Mouse (Mus musculus) thymus, postnatal 25 days (tissue): ENCODE data around the gene Scd4.

Experiments used
- DNase-seq: peaks from one replicate; pipeline ENCODE4 v3.0.0; 2022

Gene Scd4

DNA sequence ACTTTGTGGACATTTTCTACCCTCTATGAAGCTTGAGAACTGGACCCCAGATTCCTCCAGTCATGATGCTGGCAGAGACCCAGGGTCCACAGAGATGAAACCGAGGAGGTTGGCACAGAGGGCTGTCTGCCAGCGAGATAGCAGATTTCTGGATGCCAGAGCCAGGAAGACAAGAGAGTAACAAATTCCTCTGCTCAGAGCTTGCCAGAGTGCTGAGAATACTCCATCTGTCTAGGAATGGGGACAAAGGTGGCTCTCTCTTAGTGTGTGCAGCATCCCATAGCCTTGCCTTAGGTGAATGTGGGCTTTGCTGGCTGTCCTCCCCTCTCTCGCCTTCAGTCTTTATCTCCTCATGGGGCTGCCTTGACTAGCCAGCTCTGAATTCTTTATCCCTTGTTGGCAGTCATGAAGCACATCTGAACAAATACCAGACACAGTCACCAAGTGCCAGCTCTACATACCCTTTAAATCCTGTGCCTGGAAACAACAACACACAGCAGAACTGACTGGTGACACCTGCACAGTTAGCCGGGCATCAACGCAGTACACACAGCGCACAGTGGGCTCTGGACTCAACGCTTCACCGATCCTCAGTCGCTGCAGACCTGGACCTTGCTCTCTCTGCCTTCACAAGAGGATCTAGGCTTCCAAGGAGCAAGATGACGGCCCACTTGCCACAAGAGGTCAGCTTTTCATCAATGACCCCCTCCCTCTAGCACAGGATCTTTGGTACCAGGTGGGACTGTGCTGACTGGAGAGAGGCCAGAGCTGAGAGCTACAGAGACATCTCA lies at the start of gene Scd4:
TSS of gene Scd4 (plus strand) at position 260 of the 791 bp plus-strand sequence.
- no peak for DNase-seq

DNA sequence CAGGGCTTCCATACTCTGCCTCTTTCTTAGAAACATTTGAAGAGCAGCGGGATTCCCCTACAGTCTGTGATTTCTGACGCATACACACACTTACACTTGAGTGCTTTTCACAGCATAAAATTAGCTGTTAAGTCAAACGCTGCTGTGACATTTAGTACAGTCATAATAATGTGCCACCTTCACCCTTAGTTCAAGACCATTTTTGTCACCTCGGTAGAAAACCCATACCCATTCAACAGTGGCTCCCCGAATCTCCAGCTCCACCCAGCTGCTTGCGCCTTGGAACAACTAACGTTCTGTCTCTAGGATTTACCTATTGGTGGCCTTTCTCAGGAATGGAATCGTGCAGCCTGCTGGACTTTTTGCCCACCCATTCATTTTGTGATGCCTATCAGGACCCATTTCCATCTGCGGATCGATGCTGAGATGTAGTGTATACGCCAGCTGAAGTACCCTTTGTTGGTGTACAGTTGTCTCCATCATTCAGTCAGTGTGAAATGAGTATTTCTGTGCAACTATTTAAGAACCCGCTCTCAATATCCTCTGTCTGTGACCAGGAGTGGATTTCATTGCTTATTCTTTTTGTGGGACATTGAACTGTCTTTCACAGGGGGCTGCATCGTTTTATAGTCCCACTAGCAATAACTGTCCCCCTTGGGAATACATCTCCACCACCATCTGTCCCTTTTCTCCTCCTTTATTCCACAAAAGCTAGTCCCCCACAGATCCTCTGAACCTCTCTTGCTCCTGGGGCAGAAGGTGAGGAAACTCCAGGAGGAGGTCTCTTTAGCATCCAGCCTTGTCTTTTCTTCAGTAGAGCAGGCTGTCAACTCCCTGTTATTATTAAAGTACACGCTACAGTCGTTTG lies 49.5 kb upstream of the Scd4 start:
- peak; percentile 32 for DNase-seq

DNA sequence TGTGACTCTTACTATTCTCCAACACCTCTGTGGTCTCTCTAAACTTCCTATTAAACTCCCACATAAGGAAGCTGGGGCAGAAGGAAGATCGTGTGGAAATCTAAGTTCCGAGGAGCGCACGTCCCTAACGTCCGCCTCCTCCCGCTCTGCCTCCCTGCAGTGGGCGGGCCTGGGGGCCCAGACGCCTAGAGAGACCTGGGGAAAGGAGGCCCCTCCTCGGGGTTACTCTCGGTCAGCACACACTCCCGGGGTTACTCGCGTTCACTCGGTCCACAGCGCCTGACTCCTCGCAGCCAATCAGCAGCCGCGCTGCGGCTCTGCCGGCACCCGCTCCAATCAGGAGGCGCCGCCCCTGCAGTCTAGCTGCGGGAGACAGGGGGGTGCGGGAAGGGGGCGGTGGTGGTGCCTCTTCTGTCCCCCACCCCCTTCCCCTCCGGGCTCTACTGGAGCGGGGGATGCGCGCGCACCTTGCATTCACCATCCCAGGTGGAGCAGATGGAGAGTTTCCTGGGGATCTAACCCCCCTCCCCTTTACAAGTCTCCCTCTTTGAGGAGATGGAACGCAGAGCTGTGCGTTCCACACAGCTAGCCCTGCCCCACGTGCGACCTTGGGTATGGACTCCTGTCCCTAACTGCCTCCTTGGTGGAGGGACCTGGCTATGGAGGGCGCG lies 48.7 kb upstream of the Scd4 start:
- peak; percentile 94 for DNase-seq

DNA sequence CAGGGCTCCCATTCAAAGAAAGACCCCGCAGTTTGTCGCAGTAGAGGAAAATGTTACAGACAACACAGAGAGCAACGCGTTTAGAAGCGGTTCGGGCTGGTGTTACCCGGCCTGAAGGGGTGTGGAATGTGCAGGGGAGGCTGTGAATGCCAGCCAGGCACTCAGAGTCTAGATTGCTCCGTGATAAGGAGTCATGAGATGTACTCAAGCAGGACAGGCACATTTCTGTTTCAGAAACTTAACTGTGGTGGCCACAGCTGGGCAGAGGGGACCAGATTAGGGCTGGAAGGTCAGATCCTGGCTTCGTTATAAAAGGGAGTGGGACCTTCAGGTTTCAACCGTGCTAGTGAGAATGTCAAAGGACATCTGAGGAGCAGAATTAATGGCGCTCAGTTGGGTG lies 48.2 kb upstream of the Scd4 start:
- DNase-seq = no peak

DNA sequence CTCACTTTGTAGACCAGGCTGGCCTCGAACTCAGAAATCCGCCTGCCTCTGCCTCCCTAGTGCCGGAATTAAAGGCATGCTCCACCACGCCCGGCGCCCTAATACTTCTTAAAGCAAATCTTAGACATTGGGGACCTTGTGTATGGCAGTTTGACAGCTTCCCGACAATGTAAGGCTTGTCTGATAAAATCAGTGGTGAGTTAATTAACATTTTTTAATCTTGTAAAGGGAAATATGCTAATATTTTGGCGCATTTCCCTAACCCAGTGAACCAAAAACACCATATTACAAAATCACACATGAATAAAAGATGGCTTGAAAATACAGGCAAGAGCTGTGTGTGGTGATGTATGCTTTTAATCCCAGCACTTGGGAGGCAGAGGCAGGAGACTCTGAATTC lies 47.3 kb upstream of the Scd4 start:
- DNase-seq = no peak

DNA sequence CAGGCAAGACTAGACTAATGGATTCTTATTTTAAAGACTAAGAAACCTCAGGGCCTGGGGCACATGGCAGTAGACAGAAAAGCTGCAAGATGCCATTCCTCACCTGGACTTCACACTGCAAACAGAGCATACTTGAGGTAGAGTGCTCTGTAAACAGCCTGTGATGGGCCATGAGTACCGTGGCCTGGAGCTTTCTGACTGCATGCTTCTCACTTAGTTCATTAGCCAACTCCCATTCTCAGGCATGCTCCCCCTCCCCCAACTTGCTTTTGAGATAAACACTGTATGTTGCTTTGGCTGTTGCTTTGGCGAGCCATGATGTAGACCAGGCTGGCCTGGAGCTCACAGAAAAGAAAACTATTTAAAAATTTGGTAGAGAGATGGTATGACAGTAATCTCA lies 46.8 kb upstream of the Scd4 start:
- DNase-seq = no peak

DNA sequence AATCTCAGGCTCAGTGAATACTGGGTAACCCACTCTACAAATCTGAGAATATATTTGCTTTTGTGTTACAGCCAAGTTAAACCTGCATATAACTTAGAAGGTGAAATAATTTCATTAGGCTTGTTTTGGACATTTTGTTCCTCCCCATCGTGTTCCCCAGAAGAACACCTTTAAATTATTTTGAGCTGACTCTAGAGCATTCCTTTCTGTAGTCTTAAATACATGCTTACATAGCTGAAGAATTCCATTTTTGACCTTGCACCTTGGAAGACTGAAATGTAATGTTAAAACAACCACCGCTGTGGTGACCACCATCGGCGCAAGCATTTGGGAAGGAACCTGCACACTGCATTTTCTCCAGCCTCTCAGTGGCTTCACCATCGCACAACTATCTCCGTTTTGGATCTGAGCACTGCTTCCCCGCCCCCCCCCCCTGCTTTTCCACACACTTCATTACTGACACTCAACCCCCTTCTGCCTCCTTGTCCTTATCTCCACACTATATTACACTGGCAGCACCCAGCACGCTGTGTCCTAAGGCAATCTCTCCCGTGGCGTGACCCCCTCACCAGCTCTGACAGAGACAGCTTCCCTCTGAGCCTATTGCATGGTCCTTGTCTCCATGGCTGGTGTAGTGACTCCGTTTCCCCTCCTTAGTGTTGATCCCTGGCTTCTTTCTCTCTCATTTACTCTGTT lies 45.3 kb upstream of the Scd4 start:
- DNase-seq = no peak

DNA sequence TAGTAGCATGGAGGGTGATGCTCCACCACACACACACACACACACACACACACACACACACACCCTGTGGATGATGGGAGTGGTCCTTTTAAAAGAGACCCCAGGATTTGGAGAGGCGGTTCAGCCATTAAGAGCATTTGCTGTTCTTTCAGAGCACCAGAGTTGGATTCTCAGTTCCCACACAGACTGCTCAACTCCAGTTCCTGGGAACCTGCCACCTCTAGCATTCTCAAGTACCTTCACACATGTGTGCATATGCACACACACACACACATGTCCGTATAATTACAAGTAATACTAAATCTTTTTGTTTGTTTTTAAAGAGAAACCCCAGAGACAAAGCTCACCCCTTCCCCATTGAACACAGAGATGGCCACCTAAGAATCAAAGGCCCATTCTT lies 40.8 kb upstream of the Scd4 start:
- DNase-seq = no peak

DNA sequence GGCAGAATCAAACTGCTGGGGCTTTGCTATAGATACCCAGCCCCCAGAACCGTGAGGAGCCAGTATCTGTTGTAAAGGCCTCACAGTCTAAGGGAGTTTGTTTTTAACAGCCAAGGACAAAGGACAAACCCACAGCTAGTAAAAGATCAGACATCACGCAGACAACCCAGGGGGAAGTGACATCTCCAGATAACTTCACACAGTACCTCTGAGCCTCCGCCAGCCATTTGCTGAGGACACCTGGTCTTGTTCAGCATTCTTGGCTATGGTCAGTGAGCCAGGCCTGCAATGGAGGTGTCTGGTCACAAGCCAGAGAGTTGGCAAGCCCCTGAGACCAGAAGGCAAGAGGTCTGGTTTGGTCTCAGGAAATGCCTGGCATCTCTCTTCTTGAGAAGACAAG lies 40.4 kb upstream of the Scd4 start:
- peak; percentile 33 for DNase-seq

DNA sequence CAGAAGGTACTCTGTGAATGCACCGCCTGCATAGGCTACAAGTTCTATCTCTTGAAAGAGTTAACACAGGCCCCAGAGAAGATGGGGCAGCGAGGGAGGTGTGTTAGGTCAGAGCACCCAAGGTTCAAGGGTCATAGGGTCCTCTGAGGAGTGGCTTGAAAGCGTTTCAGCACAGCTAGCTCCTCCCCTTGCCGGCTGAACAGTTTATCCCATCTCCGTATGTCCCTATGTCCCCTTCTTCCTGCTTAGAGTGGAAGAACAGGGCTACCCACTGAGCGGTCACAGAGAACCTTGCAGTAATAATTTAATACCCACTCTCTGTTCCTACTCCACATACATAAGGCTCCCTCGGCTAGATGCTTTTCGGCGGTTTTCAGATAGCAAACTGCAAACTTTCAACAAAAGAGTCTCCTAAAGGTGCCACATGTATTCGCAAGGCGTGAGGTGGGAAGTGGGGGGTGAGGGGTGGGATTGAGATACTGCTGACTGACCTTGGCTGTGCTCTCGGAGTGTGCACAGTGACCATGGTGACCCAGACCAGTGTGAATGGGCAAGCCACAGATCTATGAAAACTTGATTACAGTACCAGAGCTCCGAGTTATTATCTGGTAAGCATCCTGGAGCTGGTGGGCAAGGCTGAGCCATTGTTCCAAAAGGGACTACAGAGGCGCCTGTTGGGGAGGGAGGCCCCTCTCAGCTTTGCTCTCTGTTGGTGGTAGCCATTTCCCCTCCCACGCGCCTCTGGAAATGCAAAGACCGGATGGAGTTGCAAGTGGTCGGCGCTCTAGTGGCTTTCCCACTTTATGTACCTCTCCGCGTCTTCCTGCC lies 39.7 kb upstream of the Scd4 start, which contains the start of gene Scd2:
TSS of gene Scd2 (plus strand) at position 734 of the 828 bp plus-strand sequence.
- peak; percentile 35 for DNase-seq

DNA sequence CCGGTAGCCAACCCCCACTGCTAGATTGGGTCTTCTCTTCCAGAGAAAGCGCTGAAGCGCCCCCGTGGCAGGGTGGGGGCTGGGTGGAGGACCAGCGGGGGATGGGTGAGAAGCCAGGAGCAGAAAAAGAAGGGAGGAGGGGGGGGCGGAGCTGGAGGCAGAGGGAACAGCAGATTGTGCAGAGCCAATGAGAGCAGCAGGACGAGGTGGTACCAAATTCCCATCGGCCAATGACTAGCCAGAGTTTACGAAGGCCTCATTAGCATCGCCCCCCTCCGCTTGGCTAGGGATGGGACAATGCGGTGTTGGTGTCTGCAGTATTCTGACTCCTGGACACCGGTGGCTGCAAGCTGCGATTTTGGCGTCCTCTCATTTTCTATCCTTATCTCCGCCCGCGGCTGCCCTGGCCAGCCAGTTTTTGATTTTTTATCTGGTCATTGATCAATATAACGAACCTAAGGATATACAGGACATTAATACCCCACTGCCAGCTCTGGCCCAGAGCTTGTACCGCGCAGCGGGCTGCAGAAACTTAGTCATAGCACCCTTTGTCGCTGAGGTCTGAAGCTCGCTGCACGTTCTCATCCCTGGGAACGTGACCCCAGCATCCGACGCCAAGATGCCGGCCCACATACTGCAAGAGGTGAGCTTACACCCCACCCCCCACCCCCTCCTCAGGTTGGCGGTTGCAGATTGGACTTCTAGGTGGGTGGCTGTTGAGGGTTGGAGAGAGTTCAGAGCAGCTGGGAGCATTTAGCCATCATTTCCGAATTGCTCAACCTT lies 38.9 kb upstream of the Scd4 start:
- peak; percentile 84 for DNase-seq

DNA sequence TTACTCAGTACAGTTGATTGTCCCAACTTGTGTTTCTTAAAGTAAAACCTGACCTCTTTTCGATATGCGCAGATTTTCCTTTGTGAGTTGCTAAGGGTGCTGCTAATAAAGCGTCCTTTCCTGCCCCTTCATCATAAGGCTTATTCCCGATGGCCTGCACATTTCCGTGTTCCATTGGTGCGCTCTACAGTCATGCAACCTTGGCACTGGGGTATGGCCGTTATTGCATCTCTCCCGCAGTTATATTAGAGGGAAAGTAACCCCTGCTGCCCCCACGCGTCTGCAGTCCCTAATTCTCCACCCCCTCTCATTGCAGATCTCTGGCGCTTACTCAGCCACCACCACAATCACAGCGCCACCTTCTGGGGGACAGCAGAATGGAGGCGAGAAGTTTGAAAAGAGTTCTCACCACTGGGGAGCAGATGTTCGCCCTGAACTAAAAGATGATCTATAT lies 38.3 kb upstream of the Scd4 start:
- peak; percentile 96 for DNase-seq

DNA sequence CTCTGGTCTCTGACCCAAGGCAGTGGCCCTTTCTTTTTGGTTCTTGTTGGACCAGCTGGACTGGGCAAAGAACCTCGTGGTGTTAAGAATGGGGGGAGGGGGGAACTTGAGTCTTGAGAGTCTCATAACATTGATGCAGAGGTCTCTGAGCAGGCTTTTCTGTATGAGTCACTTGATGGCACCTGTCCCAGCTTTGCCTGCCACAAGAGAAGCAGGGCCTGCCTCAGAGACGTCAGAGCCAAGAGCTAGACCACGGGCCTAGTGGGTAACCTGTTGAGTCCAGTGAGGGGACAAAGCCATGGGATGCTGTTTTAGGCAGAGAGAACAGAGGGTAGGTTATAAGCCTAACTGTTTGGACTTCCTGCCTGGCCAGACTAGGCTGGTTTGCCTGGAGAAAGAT lies 37.6 kb upstream of the Scd4 start:
- DNase-seq = no peak

DNA sequence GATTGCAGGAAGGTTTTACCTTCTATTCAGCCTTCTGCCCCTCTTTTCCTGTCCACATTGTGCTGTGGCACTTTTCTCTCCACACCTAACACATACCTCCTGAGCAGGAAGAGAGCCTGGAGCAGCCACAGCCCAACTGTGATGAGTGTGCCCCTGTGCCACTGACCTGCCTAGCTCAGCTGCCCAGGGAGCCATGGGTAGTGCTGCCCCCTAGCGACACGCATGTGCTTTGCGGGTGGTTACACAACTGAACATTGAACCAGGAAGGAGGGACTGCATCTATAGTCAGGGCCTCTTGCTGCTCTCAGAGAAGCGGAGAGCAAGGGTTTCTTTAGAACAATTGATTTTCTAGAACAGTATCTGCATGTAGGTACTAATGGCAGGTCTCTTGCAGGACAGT lies 37.2 kb upstream of the Scd4 start:
- peak; percentile 94 for DNase-seq

DNA sequence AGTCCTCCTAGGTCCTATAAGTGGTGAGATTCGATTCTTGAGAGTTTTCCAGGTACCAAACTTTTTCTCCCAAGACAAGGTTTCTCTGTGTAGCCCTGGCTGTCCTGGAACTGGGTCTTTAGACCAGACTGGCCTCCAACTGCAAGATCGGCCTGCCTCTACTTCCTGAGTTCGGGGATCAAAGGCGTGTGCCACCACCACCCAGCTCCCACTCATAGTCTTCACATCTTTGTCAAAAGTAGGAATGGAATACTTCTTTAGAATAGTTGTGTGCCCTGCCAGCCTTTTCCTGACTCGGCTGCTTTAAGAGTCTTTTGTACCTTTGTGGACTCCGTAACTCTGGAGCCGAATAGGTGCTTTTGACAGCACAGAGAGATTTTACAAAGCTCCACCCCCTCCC lies 36.7 kb upstream of the Scd4 start:
- peak; percentile 51 for DNase-seq

DNA sequence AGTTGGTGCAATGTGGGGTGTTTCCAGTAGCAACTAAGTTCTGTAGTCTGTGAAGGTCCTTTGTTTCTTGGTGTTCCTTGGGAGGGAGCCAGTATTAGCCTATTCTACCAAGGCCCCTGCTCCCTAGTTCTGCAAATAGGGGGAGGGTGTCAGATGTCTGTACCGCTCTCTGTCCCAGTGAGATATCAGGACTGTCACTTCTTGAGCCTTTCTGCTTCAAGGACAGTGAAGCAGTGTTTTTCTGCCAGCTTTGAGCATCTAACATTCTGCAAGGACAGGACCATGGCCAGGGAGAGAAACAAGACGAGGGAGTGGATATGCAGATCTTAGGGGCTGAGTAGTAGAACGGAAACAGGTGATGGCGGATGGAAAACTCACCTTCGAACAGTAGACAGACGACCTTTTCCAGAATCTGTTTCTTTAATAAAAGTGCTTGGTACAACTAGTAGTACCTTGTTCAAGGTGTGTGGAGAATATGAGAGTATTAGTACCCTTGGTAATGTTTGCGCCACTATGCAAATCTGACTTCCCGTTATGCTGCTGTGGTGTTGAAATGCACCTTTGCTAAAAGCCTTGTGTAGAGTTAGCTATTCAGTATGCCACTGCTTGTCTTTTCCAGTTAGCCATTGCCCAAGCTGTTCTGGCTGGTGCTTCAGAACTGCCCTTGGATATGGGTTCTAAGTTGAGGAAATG lies 35.7 kb upstream of the Scd4 start:
- no peak for DNase-seq

DNA sequence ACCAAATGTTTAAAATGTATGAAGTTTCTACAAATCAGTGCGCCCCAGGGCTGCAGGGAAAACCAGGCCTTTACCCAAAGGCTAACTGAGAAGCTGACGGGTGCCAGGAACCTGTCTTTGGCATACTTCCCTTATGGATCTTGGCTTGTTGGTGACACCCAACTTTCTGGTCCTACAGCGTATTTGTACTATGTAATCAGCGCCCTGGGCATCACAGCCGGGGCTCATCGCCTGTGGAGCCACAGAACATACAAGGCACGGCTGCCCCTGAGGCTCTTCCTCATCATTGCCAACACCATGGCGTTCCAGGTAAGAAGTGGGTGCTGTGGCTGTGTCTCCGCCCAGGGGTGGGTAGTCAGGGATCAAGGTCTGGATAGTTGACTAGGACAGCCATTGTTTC lies 35.0 kb upstream of the Scd4 start:
- DNase-seq = no peak

DNA sequence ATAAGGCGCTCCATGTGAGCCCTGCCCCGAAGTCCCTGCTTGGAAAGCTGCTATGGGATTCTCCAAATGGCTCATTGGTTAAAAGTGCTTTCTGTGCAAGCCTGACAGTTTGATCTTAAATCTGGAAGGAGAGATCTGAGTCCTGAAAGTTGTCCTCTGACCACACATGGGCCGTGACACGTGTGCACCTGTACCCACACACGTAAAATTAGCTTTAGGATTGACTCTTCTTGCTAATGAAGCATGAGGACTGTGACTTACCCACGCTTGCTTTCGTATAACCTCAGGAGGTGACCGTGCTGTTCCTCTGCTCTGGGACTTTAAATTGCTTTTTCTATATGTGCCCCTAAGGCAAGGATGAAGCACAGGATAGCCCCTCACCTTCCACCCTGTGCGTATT lies 33.8 kb upstream of the Scd4 start:
- DNase-seq = no peak

DNA sequence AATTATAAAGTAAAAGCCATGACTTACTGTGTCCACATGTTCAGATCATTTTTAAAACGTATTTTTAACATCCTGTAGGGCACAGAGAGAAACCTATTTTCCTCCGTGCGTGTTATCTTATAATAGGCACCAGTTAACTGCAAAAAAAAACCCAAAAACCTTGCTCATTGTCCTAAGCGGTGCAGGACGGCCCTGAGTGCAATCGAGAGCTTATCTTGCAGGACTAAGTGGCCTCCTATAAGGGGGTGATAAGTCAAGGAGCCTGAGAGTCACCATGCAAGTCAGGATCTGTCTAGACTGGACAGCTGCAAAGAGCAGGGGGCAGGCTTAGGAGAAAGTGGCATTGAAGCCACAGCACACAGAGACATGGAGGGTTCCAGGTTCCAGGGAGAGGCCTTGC lies 33.0 kb upstream of the Scd4 start:
- no peak for DNase-seq

DNA sequence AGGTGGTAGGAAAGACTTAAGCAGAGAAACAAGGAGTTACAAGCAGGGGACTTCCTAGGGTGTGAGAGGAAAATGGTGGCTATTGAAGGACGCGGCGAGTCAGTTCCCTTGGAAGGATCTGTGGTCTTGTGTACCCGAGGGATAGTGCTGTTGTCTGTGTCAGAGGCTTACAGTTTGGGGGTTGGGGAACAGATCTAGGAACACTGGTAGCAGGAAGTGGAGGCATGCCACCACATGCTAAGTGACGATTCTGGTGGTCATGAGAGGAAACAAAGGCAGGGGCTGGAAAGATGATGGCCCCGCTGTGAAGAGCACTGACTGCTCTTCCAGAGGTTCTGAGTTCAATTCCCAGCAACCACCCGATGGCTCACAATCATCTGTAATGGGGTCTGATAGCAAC lies 32.4 kb upstream of the Scd4 start:
- DNase-seq = no peak
